Mouse (Mus musculus) intestine, embryonic 16.5 days (tissue): ENCODE results near the gene Cd247. TPM values are rescaled to one million over a fixed set of nuclear protein-coding genes. Genes with fewer than 3 reads are reported as not detected.

Experiments
- ATAC-seq: fragments of 200-750 bp; cut with Nextera tagmentation; 2 replicates; pipeline ENCODE4 v1.8.0; 2017; ENCODE audit warnings: moderate TSS enrichment, moderate library complexity
- H3K27ac ChIP-seq: fragments of 300-500 bp; sonication (generic); 2 replicates; pipeline ENCODE4 v1.5.1; 2014; ENCODE audit warnings: mild to moderate bottlenecking, low read length
- H3K27me3 ChIP-seq: fragments of 300-500 bp; sonication (generic); replicated peaks from 2 replicates; pipeline ENCODE4 v1.6.1; 2014; ENCODE audit warnings: low read length, control low read depth, mixed read lengths; ENCODE audit not compliant: control insufficient read depth, insufficient read depth
- H3K36me3 ChIP-seq: fragments of 300-500 bp; sonication (generic); 2 replicates; pipeline ENCODE4 v1.6.1; 2014; ENCODE audit warnings: low read length, control low read depth; ENCODE audit not compliant: control insufficient read depth, insufficient read depth
- H3K4me1 ChIP-seq: fragments of 300-500 bp; sonication (generic); 2 replicates; pipeline ENCODE4 v1.6.1; 2014; ENCODE audit warnings: low read length, control low read depth, mixed read lengths; ENCODE audit not compliant: control insufficient read depth, insufficient read depth
- H3K4me2 ChIP-seq: fragments of 300-500 bp; sonication (generic); 2 replicates; pipeline ENCODE4 v1.6.1; 2014; ENCODE audit warnings: low read depth, low read length, control low read depth
- H3K4me3 ChIP-seq: fragments of 300-500 bp; sonication (generic); 2 replicates; pipeline ENCODE4 v1.5.1; 2014; ENCODE audit warnings: mild to moderate bottlenecking, low read length
- H3K9ac ChIP-seq: fragments of 300-500 bp; sonication (generic); 2 replicates; pipeline ENCODE4 v1.6.1; 2014; ENCODE audit warnings: low read depth, low read length
- H3K9me3 ChIP-seq: fragments of 300-500 bp; sonication (generic); 2 replicates; pipeline ENCODE4 v1.6.1; 2016; ENCODE audit warnings: low read length, control low read depth; ENCODE audit not compliant: control insufficient read depth
- WGBS: fragments of 180-500 bp; shearing (Covaris S2); extraction: QIAGEN DNeasy Blood & Tissue Kit; methylation state at CpG from one replicate; pipeline ENCODE4 v1.1.7; 2014; 5-methylcytosine and 5-hydroxymethylcytosine counted together
- polyA plus RNA-seq: library from polyadenylated mRNA; unstranded; fragments of >200 nt; fragmentation: Nextera tagmentation; extraction: Ambion mirVana; gene quantifications from 2 replicates; pipeline ENCODE4 v1.2.1, GENCODE M21; 2015

Gene Cd247
- polyA plus RNA-seq, 1 experiment from 2014 or later: 0.51 TPM

DNA sequence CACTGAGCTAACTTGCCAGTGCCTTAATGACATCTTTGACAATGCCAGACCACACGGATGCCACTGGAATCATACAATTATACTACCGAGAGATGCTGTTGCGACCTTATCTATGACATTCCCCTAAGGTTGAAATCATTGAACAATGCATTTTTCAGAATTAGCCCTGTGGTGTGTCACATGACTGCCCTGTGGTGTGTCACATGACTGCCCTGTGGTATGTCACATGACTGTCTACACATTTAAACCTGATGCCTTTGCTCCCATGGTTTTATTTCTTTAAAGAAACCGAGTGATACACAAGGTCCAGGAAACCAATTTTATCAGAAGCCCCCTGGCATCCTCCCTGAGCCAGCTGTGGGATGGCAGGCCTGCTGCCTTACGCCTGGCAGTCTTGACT is 41.4 kb downstream of the Cd247 start:
- no peaks in the 10 kb centered on the region for H3K27me3 ChIP-seq
- no peaks in the 10 kb centered on the region for H3K36me3 ChIP-seq
- H3K9ac ChIP-seq: no peak overlapping the region
- H3K4me3 ChIP-seq: no peak overlapping the region
- H3K9me3 ChIP-seq: no peaks in the 10 kb centered on the region
- H3K4me1 ChIP-seq: 0 out of 2 replicates have a peak, but pooled peaks cover 4% of the 10 kb centered on the region
- H3K4me2 ChIP-seq: no peak overlapping the region
- no peak overlapping the region for H3K27ac ChIP-seq
- 91% methylated on average over 5 of the region's 5 CpGs for WGBS
- ATAC-seq: no peak

DNA sequence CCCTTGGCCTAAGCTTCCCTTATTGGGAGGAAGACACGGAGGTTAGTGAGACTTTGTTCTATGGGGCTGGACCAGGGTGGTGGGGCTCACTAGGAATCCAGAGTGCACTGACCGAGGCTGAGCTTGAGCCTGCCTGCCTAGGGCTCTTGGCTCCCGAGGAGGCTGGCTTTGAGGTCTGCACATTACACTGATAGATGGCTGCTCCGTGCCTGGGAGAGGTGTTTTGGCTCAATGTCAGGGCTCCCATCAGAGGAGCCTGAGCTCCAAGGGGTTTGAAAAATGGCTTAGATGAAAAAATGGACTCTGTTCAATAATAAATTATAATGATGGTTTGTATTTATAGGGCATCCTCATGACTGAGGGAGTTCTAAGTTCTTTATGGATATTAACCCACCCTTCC is 44.8 kb downstream of the Cd247 start:
- Histone ChIP-seq H3K36me3 (no peaks in the 10 kb centered on the region), H3K9me3 (no peaks in the 10 kb centered on the region), H3K4me1 (peaks cover 25% of the 10 kb centered on the region; the same call in 1 of the 2 replicates), H3K4me3 (no peak overlapping the region), H3K4me2 (no peak overlapping the region), H3K9ac (no peak overlapping the region), H3K27me3 (no peaks in the 10 kb centered on the region), H3K27ac (no peak overlapping the region)
- WGBS: 33% methylated on average over 4 of the region's 4 CpGs
- ATAC-seq: no peak

DNA sequence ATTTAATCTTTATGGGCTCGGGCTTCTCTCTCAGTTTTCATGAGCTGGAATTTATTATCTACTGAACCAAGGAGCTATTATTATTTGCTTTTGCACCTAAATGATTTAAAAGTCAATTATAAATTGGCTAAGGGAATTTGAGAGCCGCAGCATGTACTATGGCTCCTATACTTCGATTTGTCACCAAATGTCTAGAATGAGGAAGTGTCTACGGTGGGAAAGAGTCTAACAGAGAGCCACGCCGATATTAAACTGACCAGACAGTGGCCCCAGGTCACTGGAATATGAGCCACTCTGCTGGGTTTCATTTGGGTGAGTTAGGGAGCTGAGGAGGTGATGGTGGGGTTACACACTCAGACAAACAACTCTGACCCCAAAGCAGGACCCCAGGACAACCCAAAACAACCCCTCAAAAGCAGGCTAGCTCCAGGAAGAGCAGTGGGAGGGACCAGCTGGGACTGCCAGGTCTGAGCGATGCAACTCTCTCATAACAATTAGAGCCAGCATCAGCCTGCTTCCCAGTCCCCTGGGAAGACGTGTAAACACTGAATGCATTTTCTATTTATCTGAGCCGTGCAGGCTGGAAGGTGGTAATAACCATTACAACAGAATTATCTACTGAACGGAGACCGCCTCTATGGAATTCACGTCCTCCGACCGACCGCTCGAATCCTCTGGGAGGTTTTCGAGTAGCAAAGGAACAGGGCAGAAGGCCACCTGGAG is 45.6 kb downstream of the Cd247 start:
- H3K9ac ChIP-seq: no peak overlapping the region
- H3K27me3 ChIP-seq: no peaks in the 10 kb centered on the region; the same call in 1 of the 2 replicates
- no peaks in the 10 kb centered on the region for H3K36me3 ChIP-seq
- peaks cover 25% of the 10 kb centered on the region; the same call in 1 of the 2 replicates for H3K4me1 ChIP-seq
- H3K4me2 ChIP-seq: peak overlapping the region; percentile 32
- ATAC-seq: no peak
- no peaks in the 10 kb centered on the region for H3K9me3 ChIP-seq
- WGBS: 23% methylated on average over 17 of the region's 17 CpGs
- no peak overlapping the region for H3K27ac ChIP-seq
- 0 out of 2 replicates have a peak overlapping the region, but pooled peaks have one; percentile 6 for H3K4me3 ChIP-seq

DNA sequence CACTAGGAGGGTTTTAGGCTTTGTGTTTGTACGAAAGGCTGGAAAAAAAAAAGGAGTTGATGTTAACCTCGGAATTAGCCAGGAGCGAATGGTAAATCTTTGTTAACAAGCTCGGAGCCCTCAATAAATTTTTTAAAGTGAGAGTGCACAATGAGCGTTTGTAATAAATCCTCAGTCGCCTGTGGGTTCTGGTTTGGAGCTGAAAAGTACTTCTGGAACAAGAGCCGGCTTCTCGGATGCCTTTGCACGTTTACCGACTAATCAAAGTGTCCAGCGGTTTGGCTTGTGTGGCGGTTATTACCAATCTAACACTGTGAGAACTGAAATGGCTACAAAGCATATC is 46.1 kb downstream of the Cd247 start:
- no peaks in the 10 kb centered on the region for H3K36me3 ChIP-seq
- no peak for ATAC-seq
- peak overlapping the region; percentile 32 for H3K4me2 ChIP-seq
- no peaks in the 10 kb centered on the region for H3K9me3 ChIP-seq
- H3K9ac ChIP-seq: no peak overlapping the region
- H3K4me3 ChIP-seq: 0 out of 2 replicates have a peak overlapping the region, but pooled peaks have one; percentile 6
- peaks cover 25% of the 10 kb centered on the region; the same call in 1 of the 2 replicates for H3K4me1 ChIP-seq
- peaks cover under 1% of the 10 kb centered on the region; the same call in 1 of the 2 replicates for H3K27me3 ChIP-seq
- H3K27ac ChIP-seq: no peak overlapping the region
- 26% methylated on average over 12 of the region's 12 CpGs for WGBS

DNA sequence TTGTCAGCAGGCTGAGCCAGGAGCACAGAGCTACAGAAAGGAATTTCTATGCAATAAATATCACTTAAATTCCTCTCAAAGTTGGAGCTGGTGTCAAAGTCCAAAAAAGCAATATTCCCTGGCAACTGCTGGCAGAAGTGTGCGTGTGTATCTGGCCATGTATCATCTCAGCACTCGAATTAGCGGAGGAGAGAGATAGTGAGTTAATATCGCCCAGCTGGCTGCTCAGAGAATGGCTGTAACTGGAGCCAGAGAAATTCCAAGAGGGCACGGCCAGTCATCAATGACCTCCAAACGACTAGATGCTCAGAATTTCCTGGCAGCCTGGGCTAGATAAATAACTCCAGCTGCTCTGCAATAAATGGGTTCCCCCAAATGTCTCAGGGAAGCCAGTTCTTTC is 48.0 kb downstream of the Cd247 start:
- 10% methylated on average over 6 of the region's 6 CpGs for WGBS
- H3K4me1 ChIP-seq: peaks cover 25% of the 10 kb centered on the region; the same call in 1 of the 2 replicates
- no peaks in the 10 kb centered on the region for H3K9me3 ChIP-seq
- no peak overlapping the region for H3K4me2 ChIP-seq
- H3K36me3 ChIP-seq: no peaks in the 10 kb centered on the region
- no peak overlapping the region for H3K27ac ChIP-seq
- peaks cover 8% of the 10 kb centered on the region for H3K27me3 ChIP-seq
- no peak overlapping the region for H3K9ac ChIP-seq
- H3K4me3 ChIP-seq: no peak overlapping the region
- peak; percentile 40; the same call in 1 of the 2 replicates for ATAC-seq

- WGBS: 32% methylated on average over 8 of the region's 8 CpGs
- Histone ChIP-seq H3K4me1 (peaks cover 25% of the 10 kb centered on the region; the same call in 1 of the 2 replicates), H3K27ac (peak overlapping the region; percentile 46), H3K9ac (no peak overlapping the region), H3K36me3 (no peaks in the 10 kb centered on the region), H3K4me3 (no peak overlapping the region), H3K9me3 (no peaks in the 10 kb centered on the region), H3K27me3 (peaks cover 8% of the 10 kb centered on the region), H3K4me2 (no peak overlapping the region)
- peak; percentile 45 for ATAC-seq
Measured at GRCm38 (mm10) chr1:165837546-165837945, 49.1 kb downstream of the Cd247 start.

- no peak for ATAC-seq
Measured at GRCm38 (mm10) chr1:165839201-165839600, 50.7 kb downstream of the Cd247 start.

DNA sequence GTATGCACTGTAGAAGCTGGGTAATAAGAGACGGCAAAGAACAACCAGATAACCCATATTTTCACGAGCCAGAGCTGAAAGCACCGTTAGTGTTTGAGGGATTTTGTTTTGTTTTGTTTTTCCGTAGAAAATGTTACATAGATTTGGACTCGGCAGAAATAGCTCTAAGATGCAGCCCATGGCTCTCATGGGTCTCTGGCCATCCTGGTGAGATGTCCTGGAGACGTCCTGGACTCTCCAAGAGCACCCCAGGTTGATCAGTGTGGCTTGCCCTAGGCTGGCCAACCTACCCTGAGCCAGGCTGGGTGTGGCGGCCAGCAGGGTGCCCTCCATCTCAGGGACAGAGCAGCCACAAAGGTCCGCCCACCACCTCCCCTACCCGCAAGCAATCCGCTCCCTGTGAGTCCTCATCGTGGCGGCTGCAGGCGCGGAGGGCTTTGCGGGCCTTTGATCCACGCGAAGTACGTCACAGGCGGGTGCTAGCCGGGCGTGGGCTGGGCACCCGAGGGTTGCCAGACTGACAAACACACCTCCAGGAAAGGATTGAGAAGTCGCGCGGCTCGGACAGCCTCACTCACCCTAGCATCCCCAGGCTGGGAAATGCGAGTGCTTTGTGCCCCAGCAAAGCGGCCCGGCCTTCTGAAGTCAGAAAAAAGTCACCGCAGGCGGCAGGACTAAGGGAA is 52.2 kb downstream of the Cd247 start:
- no peak for ATAC-seq
- Histone ChIP-seq H3K4me3 (peak overlapping the region; percentile 36), H3K9ac (peak overlapping the region; percentile 57), H3K4me2 (peak overlapping the region; percentile 47), H3K4me1 (peaks cover 30% of the 10 kb centered on the region), H3K36me3 (no peaks in the 10 kb centered on the region), H3K27me3 (peaks cover 12% of the 10 kb centered on the region), H3K9me3 (no peaks in the 10 kb centered on the region), H3K27ac (no peak overlapping the region)
- 18% methylated on average over 31 of the region's 31 CpGs for WGBS

More at GRCm38 (mm10) chr1:165839201-165839600, 50.7 kb downstream of the Cd247 start:
- peaks cover 8% of the 10 kb centered on the region for H3K27me3 ChIP-seq
- H3K9ac ChIP-seq: no peak overlapping the region
- H3K27ac ChIP-seq: no peak overlapping the region
- H3K4me3 ChIP-seq: no peak overlapping the region
- no peaks in the 10 kb centered on the region for H3K36me3 ChIP-seq
- H3K4me2 ChIP-seq: no peak overlapping the region
- H3K9me3 ChIP-seq: no peaks in the 10 kb centered on the region
- H3K4me1 ChIP-seq: peaks cover 24% of the 10 kb centered on the region; the same call in 1 of the 2 replicates
- WGBS: 82% methylated on average over 4 of the region's 4 CpGs

- ATAC-seq: no peak
- Histone ChIP-seq H3K4me2 (no peak overlapping the region), H3K27me3 (peaks cover 14% of the 10 kb centered on the region), H3K9me3 (no peaks in the 10 kb centered on the region), H3K36me3 (no peaks in the 10 kb centered on the region), H3K4me1 (peaks cover 17% of the 10 kb centered on the region), H3K27ac (no peak overlapping the region), H3K9ac (no peak overlapping the region), H3K4me3 (no peak overlapping the region)
- 82% methylated on average over 7 of the region's 7 CpGs for WGBS
Measured at GRCm38 (mm10) chr1:165842170-165842569, 53.7 kb downstream of the Cd247 start.
